Mouse (Mus musculus) CD4-positive, CD25-positive, alpha-beta regulatory T cell, adult 9 weeks (primary cell): ENCODE results near the gene Cpb2. TPM values are rescaled to one million over a fixed set of nuclear protein-coding genes. Genes with fewer than 3 reads are reported as not detected.

Source experiments
- polyA plus RNA-seq: library from polyadenylated mRNA; unstranded; fragments of 100-300 nt; shearing (Covaris generic); gene quantifications from one replicate; pipeline ENCODE4 v1.2.1, GENCODE M21; 2017

The Cpb2 gene
- polyA plus RNA-seq, result not detected

GRCm38 (mm10) chr14:75242087-75242486 lies at the start of gene Cpb2:
Cpb2 (plus strand) TSS chr14:75242287.

GRCm38 (mm10) chr14:75284193-75284915 lies 42.3 kb downstream of the Cpb2 start, which contains the start of gene Zc3h13:
Zc3h13 (plus strand) TSS chr14:75284373.

Other genes with a start within 250 kb of the Cpb2 start
- 0.68 TPM for gene Rubcnl, start 226.3 kb upstream of the Cpb2 start, polyA plus RNA-seq
- not detected for gene Lrrc63, start 111.4 kb upstream of the Cpb2 start, polyA plus RNA-seq
- gene Lcp1, start 111.2 kb upstream of the Cpb2 start, polyA plus RNA-seq, result 1,304 TPM
- gene Zc3h13, start 42.1 kb downstream of the Cpb2 start, polyA plus RNA-seq, result 35.4 TPM
- 0.86 TPM for gene Siah3, start 213.7 kb downstream of the Cpb2 start, polyA plus RNA-seq